Mouse (Mus musculus) thymus, postnatal 10 days (tissue): Measurements from ENCODE around the gene Adamtsl2.
A peak's percentile ranks its signal among the peaks of the same experiment; 100 is the strongest.

Experiments used
- DNase-seq, 2 experiments: peaks; one replicate each; pipeline ENCODE4 v3.0.0; 2021; ENCODE audit warnings: low spot score in 2 of 2

Adamtsl2 gene

GRCm38 (mm10) chr2:27119766-27120165, 40.6 kb downstream of the Adamtsl2 start:
- DNase-seq, result no peak

DNA sequence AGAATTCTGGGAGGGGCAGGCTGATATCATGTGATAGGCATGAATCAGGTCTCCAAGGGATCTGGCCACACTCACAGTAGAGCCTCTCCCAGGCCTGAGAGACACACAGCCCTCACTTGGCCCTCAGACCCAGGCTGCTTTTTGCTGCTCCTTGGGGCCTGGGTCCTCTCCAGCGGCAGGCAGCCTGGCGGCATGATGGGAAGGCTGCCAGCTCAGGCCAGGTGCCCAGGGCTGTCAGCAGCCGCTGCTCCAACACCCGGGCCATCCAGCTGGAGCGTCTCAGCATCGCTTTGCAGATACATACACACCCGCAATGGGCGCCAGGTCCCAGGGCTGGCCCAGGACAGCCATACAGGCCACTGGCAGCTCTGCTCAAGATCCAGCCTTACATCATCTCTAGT, 41.1 kb downstream of the Adamtsl2 start:
- DNase-seq, result peak; percentile 45

DNA sequence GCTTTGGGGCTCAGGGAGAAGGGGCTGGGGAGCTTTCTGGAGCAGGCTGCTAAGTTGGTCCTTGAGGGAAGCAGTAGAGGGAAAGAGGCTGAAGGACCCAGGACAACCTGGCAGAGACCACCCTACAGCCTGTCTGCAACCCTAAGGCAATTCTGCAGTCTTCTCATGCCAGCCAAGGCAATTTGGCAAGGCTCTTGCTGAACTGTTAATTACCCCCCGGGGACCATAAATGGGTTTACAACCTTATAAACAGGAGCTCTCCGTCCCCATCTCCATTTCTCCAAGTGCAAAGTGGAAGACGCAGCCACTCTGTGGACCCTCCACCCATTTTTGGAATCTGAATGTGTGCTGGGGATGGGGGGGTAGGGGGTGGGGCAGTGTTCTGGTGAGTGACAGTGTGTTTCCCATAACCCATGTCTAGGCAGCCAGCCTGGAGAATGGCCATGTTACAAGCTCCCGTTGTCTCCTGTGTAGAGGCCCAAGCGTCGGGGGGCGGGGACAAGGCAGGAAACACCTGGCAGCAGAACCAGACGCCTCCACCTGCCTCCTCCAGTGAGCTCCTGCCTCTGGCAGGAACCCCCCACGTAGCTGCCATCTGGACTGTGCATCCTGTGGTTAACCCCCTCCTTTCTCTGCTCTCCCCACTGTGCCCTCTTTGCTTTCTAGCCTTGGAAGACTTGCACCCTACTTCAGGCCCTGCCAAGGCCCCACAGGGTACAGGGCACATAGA, 42.6 kb downstream of the Adamtsl2 start:
- peak; percentile 92 to 97 for DNase-seq

DNA sequence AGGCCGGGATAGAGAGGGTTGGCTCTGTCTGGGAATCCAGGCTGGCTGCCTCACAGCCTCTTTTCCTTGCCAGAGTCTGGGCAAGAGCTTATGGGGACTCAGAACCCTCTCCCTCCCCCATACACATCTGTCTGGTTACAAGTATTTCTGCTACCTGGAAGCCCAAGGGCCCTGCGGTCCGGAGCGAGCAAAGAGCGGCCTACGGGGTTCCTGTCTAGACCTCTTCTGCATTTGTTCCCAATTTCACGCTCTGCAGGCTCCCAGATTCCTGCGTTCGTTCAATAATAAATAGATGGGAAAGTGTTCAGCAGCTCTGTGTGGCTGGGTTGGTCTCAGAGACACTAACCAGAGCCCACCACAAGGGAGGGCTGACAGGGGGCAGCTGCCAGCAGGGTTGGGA, 43.4 kb downstream of the Adamtsl2 start:
- peak in 1 of 2 experiments; percentile 28 for DNase-seq

DNA sequence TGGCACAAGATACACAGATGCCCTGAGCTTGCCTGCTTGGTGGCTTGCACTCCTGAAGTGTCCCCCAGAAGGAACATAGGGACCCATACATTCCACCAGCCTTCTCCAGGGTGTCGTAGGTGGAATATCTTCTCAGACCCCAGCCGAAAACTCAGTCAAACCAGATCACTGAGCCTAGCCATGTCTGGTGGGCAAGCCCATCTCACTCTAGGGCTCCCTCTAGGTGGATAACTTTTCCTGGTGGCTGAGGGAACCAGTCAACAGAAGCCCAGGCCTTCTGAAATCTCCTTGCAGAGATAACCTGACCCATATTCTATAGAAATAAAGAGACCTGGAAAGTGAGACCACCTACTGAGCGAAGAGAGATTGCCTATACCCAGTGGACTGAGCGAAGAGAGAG, 43.9 kb downstream of the Adamtsl2 start:
- DNase-seq, result peak; percentile 51 to 67

GRCm38 (mm10) chr2:27125979-27126378, 46.8 kb downstream of the Adamtsl2 start:
- peak; percentile 72 to 86 for DNase-seq

DNA sequence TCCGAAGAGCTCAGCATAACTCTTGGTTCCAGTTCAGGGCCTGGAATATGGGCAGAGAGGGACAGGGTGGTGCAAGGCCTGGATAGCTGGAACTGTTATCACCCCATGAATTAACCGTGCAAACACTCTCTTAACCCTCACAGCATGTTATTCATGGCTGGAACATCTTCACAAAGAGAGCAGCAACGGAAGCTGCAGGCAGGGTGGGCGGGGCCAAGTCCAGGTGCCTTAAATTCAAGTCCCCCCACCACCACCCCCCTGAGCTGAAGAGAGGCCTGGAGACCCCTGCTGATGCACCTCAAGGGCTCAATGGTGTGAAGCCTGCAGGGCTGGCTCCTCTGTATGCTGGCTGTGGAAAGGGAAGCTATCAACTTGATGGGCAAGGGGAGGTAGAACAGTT, 47.3 kb downstream of the Adamtsl2 start:
- DNase-seq, result peak; percentile 46 to 61

GRCm38 (mm10) chr2:27128990-27129389, 49.8 kb downstream of the Adamtsl2 start:
- no peak for DNase-seq

- DNase-seq, result no peak
These were observed 56.8 kb downstream of the Adamtsl2 start for GRCm38 (mm10) chr2:27135935-27136334.

GRCm38 (mm10) chr2:27136336-27136735, 57.2 kb downstream of the Adamtsl2 start:
- no peak for DNase-seq

DNA sequence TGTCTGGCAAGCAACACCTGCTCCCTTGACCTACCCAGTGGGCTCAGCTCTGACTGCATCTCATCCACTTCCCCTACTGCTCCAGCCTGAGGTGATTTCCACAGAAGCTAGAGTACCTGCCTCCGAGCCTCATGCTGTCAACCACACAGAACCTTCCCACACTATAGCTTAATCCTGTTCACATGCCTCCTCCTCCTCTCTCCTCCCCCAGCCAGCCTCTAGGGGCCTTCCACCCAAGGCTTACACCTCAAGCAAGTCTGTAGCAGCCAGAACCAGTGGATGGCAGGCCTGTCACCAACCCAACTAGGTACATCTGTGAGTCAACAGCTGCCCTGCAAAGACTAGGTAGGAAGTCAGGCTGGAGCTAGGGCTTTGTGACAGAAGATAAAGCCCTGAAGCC, 57.6 kb downstream of the Adamtsl2 start:
- peak in 1 of 2 experiments; percentile 24 for DNase-seq

GRCm38 (mm10) chr2:27138356-27138755, 59.2 kb downstream of the Adamtsl2 start:
- DNase-seq, result no peak

DNA sequence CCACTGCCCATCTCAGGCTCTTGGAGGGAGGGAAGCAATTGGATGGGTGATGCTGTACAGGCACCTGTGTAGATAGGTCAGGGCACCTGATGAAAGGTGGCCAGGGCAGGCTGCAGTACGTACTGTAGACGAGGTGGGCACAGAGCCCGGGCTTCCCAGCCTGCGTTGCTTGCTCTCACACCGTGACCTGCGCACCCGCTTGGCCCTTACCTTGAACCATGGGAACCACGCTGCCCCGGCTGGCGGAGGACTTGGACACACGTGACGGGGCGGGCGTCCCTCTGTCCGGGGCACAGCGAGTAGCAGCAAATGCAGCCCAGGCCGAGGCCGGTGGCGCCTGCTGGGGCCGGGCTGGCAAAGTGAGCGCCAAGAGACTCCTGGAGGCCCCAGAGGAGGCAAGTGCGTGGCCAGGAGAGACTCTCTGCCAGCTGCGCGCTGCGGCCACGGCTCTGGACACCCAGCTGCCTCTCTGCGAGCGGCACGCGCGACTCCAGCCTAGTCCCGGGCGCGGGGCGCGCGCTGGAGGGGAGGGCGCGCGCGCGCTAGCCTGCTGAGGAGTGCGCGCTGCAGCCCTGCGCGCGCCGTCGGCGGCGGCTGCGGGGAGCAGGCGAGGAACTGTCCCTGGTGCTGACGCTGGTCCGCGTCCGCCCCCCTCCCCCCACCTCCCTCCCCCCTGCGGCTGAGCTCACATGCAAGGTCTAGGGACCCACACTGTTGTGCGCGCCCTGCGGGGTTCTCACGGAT, 62.9 kb downstream of the Adamtsl2 start, which contains the start of gene Fam163b:
Gene Fam163b (minus strand): TSS at position 542 of the 744 bp plus-strand sequence.
- DNase-seq, result peak; percentile 38 to 71

DNA sequence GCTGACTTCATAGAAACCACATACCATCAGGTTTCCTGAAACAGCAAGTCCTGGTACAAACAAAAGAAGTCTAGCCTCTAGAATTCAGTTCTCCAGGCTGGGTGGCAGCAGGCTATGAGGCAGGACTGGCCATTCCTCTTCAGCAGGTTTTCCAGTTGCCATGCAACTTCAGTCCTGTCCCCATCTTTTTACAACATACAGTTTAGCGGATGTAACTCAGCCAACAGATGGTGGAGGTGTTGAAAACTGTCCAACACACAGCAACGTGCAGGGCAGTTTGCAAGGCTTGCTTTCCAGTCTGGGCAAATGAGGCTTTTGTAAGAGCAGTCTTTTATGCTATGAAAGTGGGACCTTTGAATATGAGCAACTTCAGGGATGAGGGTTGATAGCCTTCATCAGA, 65.8 kb downstream of the Adamtsl2 start:
- no peak for DNase-seq

GRCm38 (mm10) chr2:27146840-27147239, 67.7 kb downstream of the Adamtsl2 start:
- DNase-seq, result no peak

DNA sequence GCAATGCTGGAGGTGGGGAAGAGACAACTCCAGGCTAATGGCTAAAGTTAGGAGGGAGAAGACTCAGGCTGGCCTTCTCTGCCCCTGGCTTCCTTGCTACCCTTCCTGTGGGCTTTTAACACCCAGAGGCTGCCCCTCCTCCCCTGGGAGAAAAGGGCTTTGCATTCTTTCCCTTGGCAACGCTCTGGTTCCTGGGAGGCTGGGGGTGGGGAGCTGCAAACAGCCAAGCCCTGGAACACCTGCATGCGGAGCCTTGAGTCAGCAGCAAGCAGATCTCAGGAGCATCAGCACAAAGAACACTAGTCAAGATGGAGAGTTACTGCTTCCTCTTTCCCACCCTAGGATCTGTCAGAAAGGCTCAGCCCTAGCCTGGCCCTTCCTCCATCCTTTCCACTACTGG, 70.3 kb downstream of the Adamtsl2 start:
- DNase-seq, result no peak

- no peak for DNase-seq
These were observed 75.4 kb downstream of the Adamtsl2 start for GRCm38 (mm10) chr2:27154466-27155185.

DNA sequence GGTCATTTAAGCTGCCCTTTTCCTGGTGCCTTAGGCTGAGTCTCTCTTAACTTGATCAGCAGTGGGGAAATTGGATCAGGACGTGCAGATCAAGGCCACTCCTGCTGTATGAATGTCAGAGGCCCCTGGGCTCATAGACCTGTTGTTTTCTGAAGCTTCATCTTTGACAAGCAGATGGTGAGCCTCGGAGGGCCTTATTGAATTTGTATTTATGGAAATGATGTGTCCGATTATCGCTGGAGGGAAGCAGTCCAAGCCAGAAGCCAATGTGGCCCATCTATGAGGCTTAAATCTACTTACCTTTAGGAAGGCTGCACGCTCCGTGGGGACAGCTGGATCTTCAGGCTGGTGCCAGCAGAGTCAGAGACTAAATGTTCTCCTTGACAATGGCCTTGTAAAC, 77.4 kb downstream of the Adamtsl2 start:
- DNase-seq, result no peak
